Mouse (Mus musculus): ENCODE results near the gene Cd247. TPM values are rescaled to one million over a fixed set of nuclear protein-coding genes. Genes with fewer than 3 reads are reported as not detected.

Gene Cd247
- total RNA-seq (2023) = 1.7 to 2.5 TPM (median 2.0 TPM) in 4 replicates

GRCm38 (mm10) chr1:165788511-165788910, at the start of gene Cd247:
Cd247 (plus strand) TSS chr1:165788681.

GRCm38 (mm10) chr1:165763635-165764372, 24.7 kb upstream of the Cd247 start, which contains the start of gene Creg1:
Creg1 (plus strand) TSS chr1:165763746.

Other genes starting within 250 kb of the Cd247 start
- gene Mpzl1, start 154.1 kb upstream of the Cd247 start, total RNA-seq (2023) = 0.40 to 0.52 TPM in 2 of 4 replicates, not detected in the others
- 275 to 285 TPM (median 277 TPM) in 4 replicates for gene Rcsd1, start 78.9 kb upstream of the Cd247 start, total RNA-seq (2023)
- gene Creg1, start 24.9 kb upstream of the Cd247 start, total RNA-seq (2023) = 9.0 to 13.6 TPM (median 11.9 TPM) in 4 replicates
- 72.6 to 83.5 TPM (median 75.1 TPM) in 4 replicates for gene Pou2f1, start 214.0 kb downstream of the Cd247 start, total RNA-seq (2023)